Mouse (Mus musculus) G1E (cell line): Measurements from ENCODE around the gene Sdhaf1.

Experiments
- CTCF ChIP-seq: IDR thresholded peaks from 2 replicates; pipeline ENCODE4 v1.5.1; 2012; ENCODE audit warnings: low read depth, low read length, inconsistent platforms, mixed read lengths
- GATA1 ChIP-seq: IDR thresholded peaks from 2 replicates; pipeline ENCODE4 v1.6.1; 2012; ENCODE audit warnings: borderline replicate concordance, low read length, inconsistent platforms, mixed read lengths
- POLR2AphosphoS5 ChIP-seq: IDR thresholded peaks from 2 replicates; pipeline ENCODE4 v1.6.1; 2012; ENCODE audit warnings: low read depth, low read length, inconsistent platforms; ENCODE audit not compliant: insufficient replicate concordance
- TAL1 ChIP-seq: conservative IDR thresholded peaks from 2 replicates; pipeline ENCODE4 v1.6.1; 2012; ENCODE audit warnings: low read depth, low read length, inconsistent platforms, mixed read lengths

DNA sequence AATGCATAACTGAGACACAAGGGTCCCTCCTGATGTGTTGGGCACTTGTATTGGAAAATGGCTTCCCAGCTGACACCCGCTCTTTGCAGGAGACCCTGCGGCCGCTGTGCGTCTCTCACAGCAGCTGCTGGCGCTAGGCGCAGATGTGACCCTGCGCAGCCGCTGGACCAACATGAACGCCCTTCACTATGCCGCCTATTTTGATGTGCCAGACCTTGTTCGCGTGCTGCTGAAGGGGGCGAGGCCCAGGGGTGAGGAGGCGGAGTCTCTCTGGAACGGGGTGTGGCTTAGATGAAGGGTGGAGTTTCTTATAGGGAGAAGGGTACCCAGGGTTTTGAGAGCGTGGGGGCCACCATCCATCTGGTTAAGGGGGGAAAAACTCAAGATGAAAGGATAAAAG is 26.4 kb downstream of the Sdhaf1 start:
- TF ChIP-seq CTCF (no peak), TAL1 (no peak), GATA1 (no peak), POLR2AphosphoS5 (no peak)
